10 mouse cellular contexts compared by ENCODE assay signal in genomic region chr9:107923021-107923420, GRCm38 (mm10). TPM values are rescaled to one million over a fixed set of nuclear protein-coding genes. Genes with fewer than 3 reads are reported as not detected.
A peak's percentile ranks its signal among the peaks of the same experiment; 100 is the strongest.
DNase-seq lines count a peak whose midpoint lies in the region; ATAC-seq and TF ChIP-seq lines count a peak whose summit lies in the region.
"Had no signal": no experiment of that assay in that cellular context is flagged by ENCODE, and none has a peak within 500 bp of the region (broad histone marks: within the 10 kb centered on the region; RNA-seq: fewer than 3 reads in every experiment).

No protein-coding gene starts in this region.

- H3K36me3 ChIP-seq in spleen, adult 2 months (ENCODE audit: control insufficient read depth, insufficient read depth, low read length) = no peaks in the 10 kb centered on the region
- peaks cover 7% of the 10 kb centered on the region; the same call in 1 of the 2 replicates for H3K36me3 ChIP-seq in intestine, embryonic 15.5 days
- H3K36me3 ChIP-seq in midbrain, embryonic 15.5 days (replicated peaks) = no peaks in the 10 kb centered on the region
- H3K36me3 ChIP-seq: heart, embryonic 13.5 days; neural tube, embryonic 12.5 days had no signal

- DNase-seq in adrenal gland, adult 18-20 months (ENCODE audit: low spot score in 2 of 2) = peak; percentile 38 to 58
- no peak for DNase-seq in adrenal gland, postnatal 4 days (ENCODE audit: low spot score in 2 of 2)
- DNase-seq in spleen, adult 2 months (ENCODE audit: low read depth in 1 of 2, low spot score in 2 of 2) = peak in 1 of 2 experiments; percentile 26
- no peak for DNase-seq in spleen, postnatal 36 days (ENCODE audit: low spot score in 2 of 2)
- no peak for DNase-seq in right cerebral cortex, postnatal 10 days (ENCODE audit: low spot score in 2 of 2)

- no peaks in the 10 kb centered on the region for H3K4me1 ChIP-seq in spleen, adult 2 months (ENCODE audit: control insufficient read depth, insufficient read depth, insufficient read length)
- peaks cover 5% of the 10 kb centered on the region for H3K4me1 ChIP-seq in intestine, embryonic 15.5 days (replicated peaks)
- peaks cover 27% of the 10 kb centered on the region for H3K4me1 ChIP-seq in midbrain, embryonic 15.5 days

- 55% methylated on average over 7 of the region's 7 CpGs for WGBS in spleen, adult 2 months
- WGBS in intestine, embryonic 15.5 days = 37% methylated on average over 7 of the region's 7 CpGs
- 34% methylated on average over 7 of the region's 7 CpGs for WGBS in midbrain, embryonic 15.5 days

- no peaks in the 10 kb centered on the region for H3K27me3 ChIP-seq in spleen, adult 2 months (ENCODE audit: control insufficient read depth, insufficient read depth, low read length)
- H3K27me3 ChIP-seq in intestine, embryonic 15.5 days (replicated peaks) = no peaks in the 10 kb centered on the region
- H3K27me3 ChIP-seq in midbrain, embryonic 15.5 days (replicated peaks) = no peaks in the 10 kb centered on the region
- H3K27me3 ChIP-seq: neural tube, embryonic 12.5 days had no signal

- H3K4me3 ChIP-seq in spleen, adult 2 months (ENCODE audit: extremely low read depth, insufficient read depth, insufficient read length) = no peak overlapping the region
- no peak overlapping the region for H3K4me3 ChIP-seq in intestine, embryonic 15.5 days (replicated peaks)
- H3K4me3 ChIP-seq in midbrain, embryonic 15.5 days = no peak overlapping the region
- H3K4me3 ChIP-seq: heart, embryonic 13.5 days; neural tube, embryonic 12.5 days had no signal

- H3K9me3 ChIP-seq in intestine, embryonic 15.5 days = no peaks in the 10 kb centered on the region
- H3K9me3 ChIP-seq in midbrain, embryonic 15.5 days = no peaks in the 10 kb centered on the region
- H3K9me3 ChIP-seq: heart, embryonic 13.5 days; neural tube, embryonic 12.5 days had no signal

- 0 out of 2 replicates have a peak, but pooled peaks have one; percentile 54 for ATAC-seq in intestine, embryonic 15.5 days
- ATAC-seq in megakaryocyte progenitor cell, adult 5-6 weeks (replicated peaks; ENCODE audit: poor library complexity) = peak; percentile 73
- ATAC-seq in midbrain, embryonic 15.5 days (replicated peaks) = no peak

- no peak for TF ChIP-seq POLR2A in spleen, adult 2 months (IDR thresholded peaks at IDR 0.05; ENCODE audit: low read depth, low read length)

- H3K9ac ChIP-seq in intestine, embryonic 15.5 days = no peak overlapping the region
- no peak overlapping the region for H3K9ac ChIP-seq in midbrain, embryonic 15.5 days
- H3K9ac ChIP-seq: neural tube, embryonic 12.5 days had no signal

- no peak overlapping the region for H3K4me2 ChIP-seq in intestine, embryonic 15.5 days (replicated peaks)
- H3K4me2 ChIP-seq in midbrain, embryonic 15.5 days = no peak overlapping the region
- H3K4me2 ChIP-seq: heart, embryonic 13.5 days; neural tube, embryonic 12.5 days had no signal

- 0 out of 2 replicates have a peak, but pooled peaks have one; percentile 13 for TF ChIP-seq CTCF in spleen, adult 2 months (IDR thresholded peaks at IDR 0.05; ENCODE audit: extremely low read depth, insufficient read depth, insufficient read length, insufficient replicate concordance)

- no peak overlapping the region for H3K27ac ChIP-seq in spleen, adult 2 months (ENCODE audit: insufficient read depth, low read length)
- H3K27ac ChIP-seq in intestine, embryonic 15.5 days = no peak overlapping the region
- H3K27ac ChIP-seq in midbrain, embryonic 15.5 days = no peak overlapping the region
- H3K27ac ChIP-seq: heart, embryonic 13.5 days; neural tube, embryonic 12.5 days had no signal

RNA-seq across cellular contexts. Expression of gene Actl11, which starts 5.2 kb away (rescaled TPM):
- total RNA-seq in adrenal gland, adult 18-20 months (2021) = not detected
- not detected for total RNA-seq in adrenal gland, postnatal 4 days (2021)
- polyA plus RNA-seq in spleen, adult 2 months (2012; rRNA removed) = not detected in 2 replicates
- polyA plus RNA-seq in intestine, embryonic 15.5 days (2015; fragmentation: Nextera tagmentation; extraction: Ambion mirVana) = not detected in 2 replicates
- 0.05 TPM in 1 of 2 replicates, not detected in the other for total RNA-seq in megakaryocyte progenitor cell, adult 5-6 weeks (2015)
- total RNA-seq in megakaryocyte progenitor cell, adult 5-6 weeks (2017) = not detected in 2 replicates
- polyA plus RNA-seq in midbrain, embryonic 15.5 days (2015; fragmentation: Nextera tagmentation; extraction: Ambion mirVana) = not detected in 2 replicates
- polyA plus RNA-seq: heart, embryonic 13.5 days; neural tube, embryonic 12.5 days had no signal

RNA-seq across cellular contexts. Expression of gene Camkv, which starts 12.5 kb away (rescaled TPM):
- 1 to 10 TPM; 4.2 to 6.2 TPM for total RNA-seq in adrenal gland, adult 18-20 months (2021)
- total RNA-seq in adrenal gland, postnatal 4 days (2021) = 1 to 10 TPM; 3.5 to 4.0 TPM
- polyA plus RNA-seq in spleen, adult 2 months (2012; rRNA removed) = 0.07 and 0.08 TPM in 2 replicates
- 1.9 and 2.2 TPM in 2 replicates for polyA plus RNA-seq in intestine, embryonic 15.5 days (2015; fragmentation: Nextera tagmentation; extraction: Ambion mirVana)
- total RNA-seq in megakaryocyte progenitor cell, adult 5-6 weeks (2015) = not detected in 2 replicates
- 0.20 TPM in 1 of 2 replicates, not detected in the other for total RNA-seq in megakaryocyte progenitor cell, adult 5-6 weeks (2017)
- 66.7 and 67.3 TPM in 2 replicates for polyA plus RNA-seq in midbrain, embryonic 15.5 days (2015; fragmentation: Nextera tagmentation; extraction: Ambion mirVana)

RNA-seq across cellular contexts. Expression of gene Mst1r, which starts 16.3 kb away (rescaled TPM):
- total RNA-seq in adrenal gland, adult 18-20 months (2021) = 10 to 100 TPM; 10.8 to 11.4 TPM
- total RNA-seq in adrenal gland, postnatal 4 days (2021) = 10 to 100 TPM; 10.8 to 15.7 TPM
- polyA plus RNA-seq in spleen, adult 2 months (2012; rRNA removed) = 1.8 and 2.7 TPM in 2 replicates
- 11.4 and 14.2 TPM in 2 replicates for polyA plus RNA-seq in intestine, embryonic 15.5 days (2015; fragmentation: Nextera tagmentation; extraction: Ambion mirVana)
- 0.22 TPM in 1 of 2 replicates, not detected in the other for total RNA-seq in megakaryocyte progenitor cell, adult 5-6 weeks (2015)
- total RNA-seq in megakaryocyte progenitor cell, adult 5-6 weeks (2017) = 0.07 TPM in 1 of 2 replicates, not detected in the other
- 1.7 and 1.9 TPM in 2 replicates for polyA plus RNA-seq in midbrain, embryonic 15.5 days (2015; fragmentation: Nextera tagmentation; extraction: Ambion mirVana)

RNA-seq across cellular contexts. Expression of gene Traip, which starts 26.9 kb away (rescaled TPM):
- total RNA-seq in adrenal gland, adult 18-20 months (2021) = 1 to 10 TPM; 1.0 to 1.1 TPM
- 10 to 100 TPM; 14.4 to 16.3 TPM for total RNA-seq in adrenal gland, postnatal 4 days (2021)
- 3.1 and 4.1 TPM in 2 replicates for polyA plus RNA-seq in spleen, adult 2 months (2012; rRNA removed)
- polyA plus RNA-seq in intestine, embryonic 15.5 days (2015; fragmentation: Nextera tagmentation; extraction: Ambion mirVana) = 17.7 and 17.9 TPM in 2 replicates
- total RNA-seq in megakaryocyte progenitor cell, adult 5-6 weeks (2015) = 10.1 and 11.3 TPM in 2 replicates
- 22.7 and 32.7 TPM in 2 replicates for total RNA-seq in megakaryocyte progenitor cell, adult 5-6 weeks (2017)
- polyA plus RNA-seq in midbrain, embryonic 15.5 days (2015; fragmentation: Nextera tagmentation; extraction: Ambion mirVana) = 10.1 and 10.2 TPM in 2 replicates

RNA-seq across cellular contexts. Expression of gene Mon1a, which starts 35.1 kb away (rescaled TPM):
- total RNA-seq in adrenal gland, adult 18-20 months (2021) = 10 to 100 TPM; 18.8 to 21.5 TPM
- 10 to 100 TPM; 11.8 to 11.9 TPM for total RNA-seq in adrenal gland, postnatal 4 days (2021)
- 23.4 and 29.3 TPM in 2 replicates for polyA plus RNA-seq in spleen, adult 2 months (2012; rRNA removed)
- 18.5 and 20.7 TPM in 2 replicates for polyA plus RNA-seq in intestine, embryonic 15.5 days (2015; fragmentation: Nextera tagmentation; extraction: Ambion mirVana)
- 5.3 and 5.9 TPM in 2 replicates for total RNA-seq in megakaryocyte progenitor cell, adult 5-6 weeks (2015)
- 16.6 and 18.4 TPM in 2 replicates for total RNA-seq in megakaryocyte progenitor cell, adult 5-6 weeks (2017)
- polyA plus RNA-seq in midbrain, embryonic 15.5 days (2015; fragmentation: Nextera tagmentation; extraction: Ambion mirVana) = 26.0 and 27.7 TPM in 2 replicates

Comparison
In these comparisons a context has a peak if more than half of its experiments do, and no peak if none do; other contexts are left out.
1. DNase-seq: peak in adrenal gland, adult 18-20 months (2 of 2); none in adrenal gland, postnatal 4 days (0 of 2), spleen, postnatal 36 days (0 of 2) and right cerebral cortex, postnatal 10 days (0 of 2).
2. RNA of gene Mst1r, which starts 16.3 kb away (total RNA-seq): 10.8 to 15.7 TPM in adrenal gland, postnatal 4 days and 10.8 to 11.4 TPM in adrenal gland, adult 18-20 months; 0.07 to 0.22 TPM in megakaryocyte progenitor cell, adult 5-6 weeks; every median in the first group is over 4 times any median in the second.